Mouse (Mus musculus) midbrain, embryonic 11.5 days (tissue): ENCODE data around the gene Limch1. TPM values are rescaled to one million over a fixed set of nuclear protein-coding genes. Genes with fewer than 3 reads are reported as not detected.

ENCODE experiments used
- ATAC-seq: fragments of 200-750 bp; cut with Nextera tagmentation; 2 replicates; pipeline ENCODE4 v1.8.0; 2017; ENCODE audit warnings: moderate TSS enrichment, moderate library complexity; ENCODE audit not compliant: low FRiP score
- DNase-seq: peaks from one replicate; pipeline ENCODE4 v3.0.0; 2015; ENCODE audit warnings: low spot score; ENCODE audit errors: missing footprints
- H3K27ac ChIP-seq: fragments of 300-500 bp; sonication (generic); 2 replicates; pipeline ENCODE4 v1.5.1; 2014; ENCODE audit warnings: low read depth, low read length
- H3K27me3 ChIP-seq: fragments of 300-500 bp; sonication (generic); 2 replicates; pipeline ENCODE4 v1.6.1; 2014; ENCODE audit warnings: mild to moderate bottlenecking, low read length, moderate library complexity, mixed read lengths; ENCODE audit not compliant: control insufficient read depth, insufficient read depth
- H3K36me3 ChIP-seq: fragments of 300-500 bp; sonication (generic); 2 replicates; pipeline ENCODE4 v1.6.1; 2014; ENCODE audit warnings: mild to moderate bottlenecking, low read length, moderate library complexity, mixed read lengths; ENCODE audit not compliant: control insufficient read depth, insufficient read depth
- H3K4me1 ChIP-seq: fragments of 300-500 bp; sonication (generic); 2 replicates; pipeline ENCODE4 v1.6.1; 2014; ENCODE audit warnings: low read length; ENCODE audit not compliant: control insufficient read depth, insufficient read depth
- H3K4me2 ChIP-seq: fragments of 300-500 bp; sonication (generic); 2 replicates; pipeline ENCODE4 v1.6.1; 2014; ENCODE audit warnings: mild to moderate bottlenecking, moderate library complexity
- H3K4me3 ChIP-seq: fragments of 300-500 bp; sonication (generic); 2 replicates; pipeline ENCODE4 v1.5.1; 2014; ENCODE audit warnings: low read depth, low read length
- H3K9ac ChIP-seq: fragments of 300-500 bp; sonication (generic); 2 replicates; pipeline ENCODE4 v1.6.1; 2014; ENCODE audit warnings: low read length
- H3K9me3 ChIP-seq: fragments of 300-500 bp; sonication (generic); 2 replicates; pipeline ENCODE4 v1.6.1; 2016; ENCODE audit warnings: low read length; ENCODE audit not compliant: control insufficient read depth
- WGBS: fragments of 180-500 bp; shearing (Covaris S2); extraction: QIAGEN DNeasy Blood & Tissue Kit; methylation state at CpG from one replicate; pipeline ENCODE4 v1.1.7; 2014; 5-methylcytosine and 5-hydroxymethylcytosine counted together
- polyA plus RNA-seq: library from polyadenylated mRNA; unstranded; fragments of >200 nt; fragmentation: Nextera tagmentation; extraction: Ambion mirVana; gene quantifications from 2 replicates; pipeline ENCODE4 v1.2.1, GENCODE M21; 2014

Limch1 gene
- polyA plus RNA-seq, 1 experiment from 2014 or later, result 50.5 TPM

DNA sequence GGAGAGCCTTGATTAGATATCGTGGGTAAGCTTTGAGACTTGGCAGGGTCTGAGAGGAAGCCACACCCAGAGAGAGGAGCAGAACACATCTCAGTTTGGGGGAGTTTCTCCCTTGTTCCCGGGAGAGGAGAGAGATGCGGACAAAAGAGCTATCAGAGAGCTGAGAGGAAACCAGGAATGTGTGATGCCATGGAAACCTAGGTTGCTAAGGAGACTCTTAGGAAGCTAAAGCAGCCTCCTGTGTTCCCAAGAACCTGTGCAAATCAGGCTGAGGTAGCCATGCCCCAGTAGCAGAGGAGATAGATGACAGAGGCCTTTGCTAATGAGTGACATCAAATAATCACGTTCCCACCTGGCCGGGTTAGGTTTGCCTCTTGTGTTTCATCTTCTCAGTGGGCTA lies 119.6 kb downstream of the Limch1 start:
- no peak overlapping the region for H3K9ac ChIP-seq
- H3K27me3 ChIP-seq, result no peaks in the 10 kb centered on the region
- peak; percentile 84 for DNase-seq
- 45% methylated on average over 5 of the region's 5 CpGs for WGBS
- H3K4me3 ChIP-seq, result no peak overlapping the region
- no peaks in the 10 kb centered on the region for H3K36me3 ChIP-seq
- no peaks in the 10 kb centered on the region for H3K9me3 ChIP-seq
- no peak overlapping the region for H3K4me2 ChIP-seq
- no peak overlapping the region; the same call in 1 of the 2 replicates for H3K27ac ChIP-seq
- peak; percentile 44; the same call in 1 of the 2 replicates for ATAC-seq
- peaks cover 10% of the 10 kb centered on the region for H3K4me1 ChIP-seq

DNA sequence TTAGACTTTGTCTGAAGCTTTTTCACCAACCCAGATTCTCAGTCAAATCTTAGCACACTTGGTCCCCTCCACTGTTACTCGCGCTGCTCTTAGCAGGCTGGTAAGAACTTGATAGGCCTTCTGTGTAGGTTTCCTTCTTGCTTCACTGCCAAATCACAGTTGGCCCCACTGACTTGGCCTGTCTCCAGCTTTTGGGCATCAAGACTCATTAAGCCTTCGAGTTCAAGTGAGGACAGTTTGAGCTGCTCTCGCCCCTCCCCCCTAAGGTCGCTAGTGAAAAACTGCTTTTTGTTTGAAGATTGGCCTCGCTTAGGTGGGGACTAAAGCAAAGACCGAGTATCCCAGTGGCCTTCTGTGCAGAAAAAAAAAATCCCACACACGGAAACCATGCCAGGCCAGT lies 120.4 kb downstream of the Limch1 start:
- peaks cover 10% of the 10 kb centered on the region for H3K4me1 ChIP-seq
- H3K9ac ChIP-seq, result no peak overlapping the region
- WGBS, result 72% methylated on average over 8 of the region's 8 CpGs
- H3K27me3 ChIP-seq, result no peaks in the 10 kb centered on the region
- H3K4me3 ChIP-seq, result no peak overlapping the region
- no peak overlapping the region for H3K4me2 ChIP-seq
- no peak for DNase-seq
- ATAC-seq, result no peak
- H3K36me3 ChIP-seq, result no peaks in the 10 kb centered on the region
- no peak overlapping the region for H3K27ac ChIP-seq
- H3K9me3 ChIP-seq, result no peaks in the 10 kb centered on the region

DNA sequence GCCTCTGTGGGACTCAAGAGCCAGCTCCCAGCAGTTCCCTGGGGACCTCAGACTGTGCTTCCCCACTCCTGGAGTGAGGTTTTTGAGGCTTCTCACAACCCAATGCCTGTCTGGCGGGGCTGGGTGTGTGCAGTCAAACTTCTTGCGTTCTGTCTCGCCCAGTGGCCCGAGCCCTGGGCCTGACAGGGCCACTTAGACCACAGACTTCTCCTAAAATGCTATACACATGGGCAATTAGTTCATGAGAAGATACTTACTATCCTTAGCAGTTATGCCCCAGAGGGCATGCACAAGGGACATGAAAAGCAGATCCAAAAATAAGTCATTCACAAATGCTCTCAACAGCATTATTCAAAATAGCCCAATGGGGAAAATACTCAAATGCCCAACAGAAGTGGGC lies 123.9 kb downstream of the Limch1 start:
- no peaks in the 10 kb centered on the region for H3K27me3 ChIP-seq
- H3K9ac ChIP-seq, result no peak overlapping the region
- no peaks in the 10 kb centered on the region for H3K9me3 ChIP-seq
- WGBS, result 94% methylated on average over 4 of the region's 4 CpGs
- H3K4me3 ChIP-seq, result no peak overlapping the region
- H3K36me3 ChIP-seq, result no peaks in the 10 kb centered on the region
- no peak overlapping the region for H3K27ac ChIP-seq
- DNase-seq (no peak), ATAC-seq (no peak)
- no peak overlapping the region for H3K4me2 ChIP-seq
- H3K4me1 ChIP-seq, result peaks cover 10% of the 10 kb centered on the region

DNA sequence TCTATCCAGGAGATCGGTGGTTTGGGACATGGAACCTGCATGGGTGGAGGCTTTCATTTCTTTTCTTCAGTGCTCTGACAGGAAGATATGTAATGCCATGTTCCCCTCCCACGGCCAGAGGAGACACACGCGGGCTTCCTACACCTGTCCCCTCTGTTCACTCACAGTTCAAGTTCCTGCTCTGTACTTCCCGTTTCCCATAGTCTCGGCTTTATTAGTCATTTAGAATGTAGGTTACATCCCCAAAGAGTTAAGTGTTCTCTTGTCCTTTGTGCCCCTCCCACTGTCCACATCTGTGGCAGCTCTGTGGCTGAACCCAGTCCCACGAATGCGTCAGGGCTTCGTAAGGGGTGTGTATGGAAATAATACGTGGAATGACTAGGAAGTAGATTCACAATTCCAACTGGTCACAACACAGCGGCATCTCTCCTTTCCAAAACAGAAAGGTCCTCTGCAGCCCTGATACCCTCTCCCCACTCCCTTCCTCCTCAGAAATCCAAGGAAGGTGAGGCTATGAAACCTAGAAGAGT lies 126.0 kb downstream of the Limch1 start:
- Histone ChIP-seq H3K36me3 (no peaks in the 10 kb centered on the region), H3K4me1 (no peaks in the 10 kb centered on the region), H3K4me2 (no peak overlapping the region), H3K27ac (no peak overlapping the region), H3K9ac (no peak overlapping the region), H3K4me3 (no peak overlapping the region), H3K27me3 (no peaks in the 10 kb centered on the region), H3K9me3 (no peaks in the 10 kb centered on the region)
- DNase-seq (no peak), ATAC-seq (no peak)
- WGBS, result 93% methylated on average over 11 of the region's 11 CpGs

DNA sequence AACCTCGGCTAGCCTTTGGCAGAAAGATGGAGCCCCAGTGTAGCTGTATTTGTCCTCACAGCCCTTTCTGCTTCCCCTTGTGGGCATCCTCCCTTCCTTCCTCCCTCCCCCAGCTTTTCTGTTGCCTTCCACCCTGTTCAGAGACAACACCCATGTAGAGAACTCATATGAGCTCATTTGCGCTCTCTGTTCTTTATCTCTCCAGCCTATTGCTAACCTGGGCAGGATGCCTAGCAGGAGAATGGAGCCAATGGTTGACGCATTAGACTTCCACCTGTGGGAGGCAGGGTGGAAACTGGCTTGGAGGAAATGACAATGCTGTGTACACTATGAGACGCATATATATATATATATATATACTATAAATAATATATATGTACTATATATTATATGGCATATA lies 126.4 kb downstream of the Limch1 start:
- Histone ChIP-seq H3K27ac (no peak overlapping the region), H3K4me2 (no peak overlapping the region), H3K27me3 (no peaks in the 10 kb centered on the region), H3K36me3 (no peaks in the 10 kb centered on the region), H3K4me3 (no peak overlapping the region), H3K4me1 (no peaks in the 10 kb centered on the region), H3K9ac (no peak overlapping the region), H3K9me3 (no peaks in the 10 kb centered on the region)
- no peak for DNase-seq
- ATAC-seq, result no peak
- 92% methylated on average over 4 of the region's 4 CpGs for WGBS

DNA sequence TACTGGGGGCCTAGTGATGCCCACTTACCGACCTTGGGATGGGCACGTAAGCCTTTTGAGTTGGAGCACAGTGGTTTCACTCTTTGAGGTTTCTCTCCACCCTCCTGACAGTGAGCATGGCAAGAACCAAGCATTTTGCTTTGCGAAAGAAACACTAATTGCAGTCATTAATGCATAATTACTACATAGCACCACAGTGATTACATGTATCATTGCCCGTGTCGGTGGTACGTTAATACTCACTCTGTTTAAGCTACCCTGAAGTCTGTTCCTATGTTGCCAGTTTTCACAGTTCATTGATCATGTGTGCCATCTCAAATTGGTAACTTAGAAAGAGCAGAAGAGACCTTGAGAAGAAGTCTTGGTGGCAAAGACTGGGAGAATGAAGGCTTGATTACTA lies 127.1 kb downstream of the Limch1 start:
- no peak overlapping the region for H3K4me2 ChIP-seq
- no peaks in the 10 kb centered on the region for H3K4me1 ChIP-seq
- no peak overlapping the region for H3K27ac ChIP-seq
- H3K9ac ChIP-seq, result no peak overlapping the region
- H3K9me3 ChIP-seq, result no peaks in the 10 kb centered on the region
- WGBS, result 91% methylated on average over 6 of the region's 6 CpGs
- no peaks in the 10 kb centered on the region for H3K36me3 ChIP-seq
- H3K27me3 ChIP-seq, result no peaks in the 10 kb centered on the region
- DNase-seq (no peak), ATAC-seq (no peak)
- H3K4me3 ChIP-seq, result no peak overlapping the region

DNA sequence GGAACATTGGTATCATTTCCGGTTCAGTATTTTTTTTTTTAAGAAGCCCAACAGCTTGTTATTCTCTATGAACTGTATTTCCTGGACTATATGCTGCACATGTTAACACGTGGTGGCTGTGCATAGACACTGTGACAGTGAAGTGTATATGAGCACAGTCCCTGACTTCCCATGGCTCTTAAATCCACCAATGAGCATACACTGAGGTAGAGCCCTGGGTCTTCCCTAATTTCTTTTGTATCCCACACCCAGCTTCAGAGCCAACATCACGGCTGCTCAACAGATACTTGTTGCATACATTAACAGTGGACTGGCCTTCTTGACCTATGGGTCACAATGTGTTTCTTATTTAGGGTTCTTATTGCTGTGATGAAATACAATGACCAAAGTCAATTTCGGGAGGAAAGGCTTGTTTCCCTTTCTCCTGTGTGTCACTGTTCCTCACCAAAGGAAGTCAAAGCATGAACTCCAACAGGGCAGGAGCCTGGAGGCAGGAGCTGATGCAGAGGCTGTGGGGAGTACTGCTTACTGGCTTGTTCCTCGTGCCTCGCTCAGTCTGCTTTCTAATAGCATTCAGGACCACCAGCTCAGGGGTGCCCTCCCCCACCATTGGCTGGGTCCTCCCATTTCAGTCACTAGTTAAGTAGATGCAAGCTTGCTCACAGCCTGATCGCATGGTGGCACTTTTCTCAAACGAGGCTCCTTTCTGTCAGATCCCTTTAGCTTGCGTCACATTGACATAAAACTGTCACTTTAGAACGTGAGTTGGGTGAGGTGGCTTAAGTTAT lies 130.6 kb downstream of the Limch1 start:
- 49% methylated on average over 10 of the region's 10 CpGs for WGBS
- Histone ChIP-seq H3K9me3 (no peaks in the 10 kb centered on the region), H3K9ac (no peak overlapping the region), H3K4me1 (no peaks in the 10 kb centered on the region), H3K27me3 (no peaks in the 10 kb centered on the region), H3K36me3 (no peaks in the 10 kb centered on the region), H3K4me2 (no peak overlapping the region), H3K27ac (no peak overlapping the region), H3K4me3 (no peak overlapping the region)
- DNase-seq (peak; percentile 88), ATAC-seq (peak; percentile 48; the same call in 1 of the 2 replicates)

DNA sequence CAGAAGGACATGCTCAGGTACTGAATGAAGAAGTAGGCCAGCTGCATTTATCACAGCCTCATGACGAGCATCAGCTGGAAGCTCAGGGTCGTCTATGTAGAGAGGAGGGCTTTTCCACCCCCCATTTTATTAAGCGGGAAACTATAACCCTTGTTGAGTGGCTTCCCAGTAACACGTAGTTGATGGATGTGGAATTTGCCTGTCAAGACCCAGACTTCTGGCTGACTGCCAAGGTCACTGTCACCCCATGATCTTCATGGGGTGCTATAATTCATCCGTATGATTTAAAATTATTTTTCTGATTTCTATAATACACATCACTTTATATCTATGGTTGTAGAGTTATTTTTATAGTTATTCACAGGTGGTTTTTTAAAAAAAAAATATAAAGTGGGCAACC lies 131.4 kb downstream of the Limch1 start:
- Histone ChIP-seq H3K9ac (no peak overlapping the region), H3K27me3 (no peaks in the 10 kb centered on the region), H3K9me3 (no peaks in the 10 kb centered on the region), H3K4me2 (no peak overlapping the region), H3K4me3 (no peak overlapping the region), H3K36me3 (no peaks in the 10 kb centered on the region), H3K4me1 (no peaks in the 10 kb centered on the region), H3K27ac (no peak overlapping the region)
- DNase-seq, result no peak
- ATAC-seq, result no peak
- 78% methylated on average over 5 of the region's 5 CpGs for WGBS

DNA sequence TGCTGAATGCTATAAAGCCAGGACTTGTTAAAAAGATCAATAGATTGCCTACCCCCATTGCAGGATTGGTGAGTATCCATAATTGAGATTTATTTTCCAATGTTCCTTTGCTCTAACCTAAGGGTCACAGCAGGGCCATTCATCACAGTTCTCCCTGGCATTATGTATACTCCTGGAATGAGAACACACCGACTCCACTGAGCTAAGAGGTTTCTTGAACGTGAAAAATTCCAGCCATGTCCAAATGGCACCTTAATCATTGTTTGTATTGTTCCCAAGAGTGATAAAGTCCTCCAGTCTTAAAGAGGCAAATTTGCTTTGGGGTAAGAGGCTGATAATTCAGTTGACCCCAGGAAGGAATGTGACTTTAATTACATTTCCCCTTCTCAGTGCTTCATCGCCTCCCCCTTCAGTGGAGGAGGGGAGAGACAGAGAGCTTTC lies 136.3 kb downstream of the Limch1 start:
- ATAC-seq, result no peak
- H3K9ac ChIP-seq, result no peak overlapping the region

More for the DNA sequence above, 136.3 kb downstream of the Limch1 start:
- no peak for DNase-seq
- Histone ChIP-seq H3K4me1 (no peaks in the 10 kb centered on the region), H3K27ac (no peak overlapping the region), H3K4me2 (no peak overlapping the region), H3K4me3 (no peak overlapping the region), H3K27me3 (no peaks in the 10 kb centered on the region), H3K9me3 (0 out of 2 replicates have a peak, but pooled peaks cover 4% of the 10 kb centered on the region), H3K36me3 (no peaks in the 10 kb centered on the region)
- 62% methylated on average over 3 of the region's 3 CpGs for WGBS
